Mouse (Mus musculus) ES-CJ7 (cell line): ENCODE data around the gene Pdlim5.
"Not testable (repeated sequence)": the region's sequence is repeated elsewhere in the genome, so short reads cannot be mapped to it uniquely, and the experiment has no call there.

Experiments
- DNase-seq: peaks from one replicate; pipeline ENCODE4 v3.0.0; 2011; ENCODE audit warnings: low read depth, low spot score

Pdlim5 gene

DNA sequence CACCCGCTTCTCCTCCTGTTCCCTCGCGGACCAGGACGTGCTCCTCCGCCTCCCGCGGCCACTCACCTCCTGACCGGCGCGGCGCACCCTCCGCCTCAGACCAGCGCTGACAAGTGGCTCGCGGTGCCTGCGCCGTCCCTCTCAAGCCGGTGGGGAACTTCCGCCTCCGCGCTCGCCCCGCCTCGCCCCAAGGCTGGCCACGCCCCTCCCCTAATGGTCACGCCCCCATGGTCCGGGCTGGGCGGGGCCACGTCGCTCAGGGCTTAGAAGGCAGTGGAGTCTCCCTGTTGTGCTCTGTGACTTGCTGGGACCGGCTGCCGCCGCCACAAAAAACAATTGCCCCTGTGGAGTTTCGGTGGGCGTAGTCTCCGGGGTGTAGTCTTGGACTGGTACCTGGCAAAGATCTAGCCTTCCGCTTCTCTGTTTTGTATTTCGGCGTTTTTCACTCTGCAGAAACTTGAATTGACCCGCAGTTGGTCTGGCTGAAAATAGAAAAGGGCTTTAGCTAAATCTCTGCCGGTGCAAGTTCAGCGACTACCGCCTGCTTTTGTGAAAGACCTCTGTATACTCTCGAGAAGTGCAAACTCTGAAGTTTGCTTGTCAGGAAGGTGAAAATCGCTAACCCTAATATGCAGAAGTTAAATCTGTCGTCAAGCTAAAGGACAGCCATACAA, at the start of gene Pdlim5:
Gene Pdlim5, minus strand, starts transcription at position 177 of the 674 bp plus-strand sequence.
- peak; percentile 96 for DNase-seq

DNA sequence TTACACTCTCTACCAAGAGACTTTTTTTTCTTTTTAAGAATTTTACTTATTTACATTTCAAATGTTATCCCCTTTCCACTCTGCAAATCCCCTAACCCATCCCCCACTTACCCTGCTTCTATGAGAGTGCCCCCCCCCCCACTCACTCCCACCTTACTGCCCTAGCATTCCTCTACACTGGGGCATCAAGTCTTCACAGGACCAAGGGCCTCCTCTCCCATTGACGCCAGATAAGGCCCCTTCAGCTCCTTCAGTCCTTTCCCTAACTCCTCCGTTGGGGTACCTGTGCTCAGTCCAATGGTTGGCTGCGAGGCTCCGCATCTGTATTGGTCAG, 48.2 kb upstream of the Pdlim5 start:
- no peak for DNase-seq

DNA sequence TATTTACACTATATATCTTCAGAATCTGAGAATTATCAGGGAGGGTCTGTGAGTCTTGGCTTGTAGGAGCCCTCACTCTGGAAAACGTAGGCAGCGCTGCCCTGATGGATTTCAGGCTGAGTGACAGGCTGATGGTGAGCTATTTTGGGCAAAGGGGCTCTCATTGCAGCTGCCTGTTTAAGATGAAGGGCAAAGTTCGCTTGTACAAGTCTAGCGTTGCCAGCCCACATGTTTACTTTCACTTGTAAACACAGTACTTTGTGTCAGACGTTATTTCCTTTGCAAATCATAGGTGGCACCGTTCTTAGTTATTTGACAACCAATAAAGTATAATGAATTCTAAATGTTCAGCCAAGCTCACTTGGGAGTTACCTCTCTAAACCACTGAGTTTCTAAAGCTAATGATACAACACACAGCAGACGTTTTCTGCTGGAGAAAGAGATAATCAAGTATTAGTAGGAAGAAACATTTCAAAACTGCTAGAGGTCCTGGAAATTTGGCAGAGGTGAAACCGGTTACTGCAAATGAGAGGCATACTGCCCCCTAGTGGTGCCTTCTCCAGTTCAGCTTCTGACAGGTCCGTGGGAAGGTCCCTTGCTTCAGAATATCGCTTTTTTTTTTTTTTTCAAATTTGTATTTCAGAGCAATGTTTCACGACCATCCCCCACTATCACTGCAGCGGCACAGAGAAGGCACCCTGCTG, 47.7 kb upstream of the Pdlim5 start:
- DNase-seq = peak; percentile 49

DNA sequence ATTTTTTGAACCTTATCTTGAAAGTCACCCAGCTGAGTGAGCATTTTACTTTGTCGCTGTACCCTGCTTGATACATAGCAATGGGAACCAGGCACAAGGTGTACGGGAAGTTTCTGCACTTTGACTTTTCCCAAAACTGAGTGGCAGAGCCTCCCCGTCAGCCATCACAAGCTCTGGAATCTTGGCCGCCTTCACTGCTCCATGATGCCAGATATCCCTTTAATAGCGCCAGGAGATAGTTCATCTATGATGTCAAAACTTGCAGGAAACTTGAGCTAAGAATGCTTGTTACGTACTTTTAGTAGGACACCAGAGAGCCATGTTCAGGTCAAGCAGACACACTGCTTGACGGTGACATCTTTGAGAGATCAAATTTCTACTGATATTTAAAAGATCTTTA, 46.7 kb upstream of the Pdlim5 start:
- no peak for DNase-seq

DNA sequence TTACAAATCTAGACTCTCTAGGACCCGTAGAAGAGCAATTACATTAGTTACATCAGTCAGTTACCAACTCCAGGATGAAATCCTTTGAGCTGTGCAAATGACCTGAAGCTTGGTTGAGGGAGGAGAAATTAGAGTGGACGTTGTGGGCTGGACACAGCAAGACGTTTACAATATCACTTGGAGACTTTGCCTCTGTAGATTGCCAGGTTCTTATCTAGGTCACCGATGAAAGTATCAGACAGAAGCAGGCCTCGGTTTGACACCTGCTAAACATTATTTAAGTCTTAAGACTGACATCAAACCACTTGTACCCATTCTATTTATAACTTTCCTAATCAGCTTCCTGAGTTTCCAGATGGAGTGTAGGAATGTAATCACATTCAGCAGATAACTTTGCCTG, 45.6 kb upstream of the Pdlim5 start:
- DNase-seq = no peak

DNA sequence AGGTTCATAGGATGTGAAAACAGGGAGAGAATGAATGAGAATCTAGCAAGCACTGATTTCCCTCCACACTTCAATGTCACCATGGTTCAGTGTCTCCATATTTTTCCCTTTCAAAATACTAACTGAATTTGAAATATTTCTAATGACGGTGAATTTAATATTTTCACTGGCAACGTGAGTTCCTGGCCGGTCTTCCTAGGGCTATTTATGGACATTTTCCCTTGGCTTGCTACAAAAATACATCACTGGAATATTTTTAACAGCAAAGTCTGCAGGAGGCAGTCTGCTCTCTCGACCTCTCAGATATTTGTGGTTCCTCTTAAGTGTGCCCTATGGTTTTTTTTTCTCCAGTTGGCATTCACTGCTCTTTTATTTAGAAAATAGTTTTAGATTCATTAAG, 44.7 kb upstream of the Pdlim5 start:
- DNase-seq = no peak

DNA sequence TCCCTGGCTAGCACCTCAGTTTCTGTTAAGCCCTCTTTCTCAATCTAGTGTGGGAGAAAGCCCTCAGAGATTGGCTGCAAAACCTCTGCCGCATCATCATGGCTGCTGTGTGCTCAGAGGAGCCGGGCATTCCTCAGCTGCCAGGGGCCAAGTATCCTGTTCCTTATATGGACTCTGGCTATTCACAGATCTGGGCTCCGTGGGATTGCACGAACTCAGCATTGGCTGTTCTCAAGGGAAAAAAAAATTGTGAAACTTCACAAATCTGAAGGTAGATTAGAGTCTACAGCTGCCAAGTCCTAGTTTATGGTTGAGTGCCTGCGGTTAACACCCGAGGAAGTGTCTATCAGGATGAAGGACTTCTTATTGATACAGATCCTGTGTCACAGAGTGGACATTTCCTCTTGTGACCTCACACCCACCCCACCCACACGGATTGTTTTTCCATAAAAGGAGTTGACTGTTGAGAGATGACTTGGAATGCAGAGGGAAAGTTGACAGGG, 44.1 kb upstream of the Pdlim5 start:
- no peak for DNase-seq

DNA sequence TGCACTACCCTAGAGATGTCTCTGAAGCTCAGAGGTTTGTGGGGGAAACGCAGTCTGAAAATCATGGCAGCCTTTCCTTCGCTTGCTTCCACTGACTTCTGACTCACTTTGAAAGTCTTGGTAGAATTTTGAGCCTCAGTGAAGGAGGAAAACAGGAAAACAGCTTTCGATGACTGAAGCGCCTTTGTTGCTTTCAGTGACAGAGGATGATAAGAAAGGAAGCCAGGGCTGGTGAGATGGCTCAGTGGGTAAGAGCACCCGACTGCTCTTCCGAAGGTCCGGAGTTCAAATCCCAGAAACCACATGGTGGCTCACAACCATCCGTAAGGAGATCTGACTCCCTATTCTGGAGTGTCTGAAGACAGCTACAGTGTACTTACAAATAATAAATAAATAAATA, 43.1 kb upstream of the Pdlim5 start:
- DNase-seq = not testable (repeated sequence)

DNA sequence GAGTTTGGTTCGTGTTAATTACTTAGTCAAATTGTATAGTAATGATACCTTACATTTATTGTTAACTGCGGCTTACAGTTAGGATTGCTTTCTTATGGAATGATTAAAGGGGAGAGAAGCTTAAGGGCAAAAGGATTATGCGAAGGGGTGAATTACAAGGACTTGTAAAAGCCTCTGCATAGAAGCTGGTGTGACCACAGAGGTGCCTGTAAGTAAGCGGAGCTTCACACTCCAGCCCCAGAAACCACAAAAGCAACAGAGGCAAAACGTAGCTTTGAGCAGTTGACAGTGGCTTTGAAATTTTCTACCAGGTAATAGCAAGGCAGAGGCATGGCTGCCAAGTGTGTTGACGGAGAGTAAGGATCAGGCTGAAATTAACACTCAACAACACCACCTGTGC, 41.3 kb upstream of the Pdlim5 start:
- DNase-seq = no peak

DNA sequence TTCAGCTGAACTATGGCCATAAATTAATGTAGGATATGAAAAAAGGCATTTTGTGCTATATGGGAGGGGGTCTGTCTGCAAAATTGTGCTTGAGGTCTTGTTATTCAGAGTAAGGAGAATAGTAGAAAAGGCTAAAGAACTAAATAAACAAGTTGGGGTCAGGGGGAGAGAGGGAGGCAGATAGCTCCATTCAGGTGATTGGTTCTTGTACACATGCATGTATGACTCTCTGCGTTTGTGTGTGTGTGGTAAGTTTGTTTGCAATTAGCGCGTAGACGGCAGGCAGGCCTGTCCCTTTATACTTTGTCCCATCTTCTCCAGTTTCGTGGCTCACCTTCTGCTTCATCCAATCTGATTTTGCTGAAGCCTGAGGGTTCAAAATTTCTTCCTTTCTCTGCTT, 40.7 kb upstream of the Pdlim5 start:
- no peak for DNase-seq

DNA sequence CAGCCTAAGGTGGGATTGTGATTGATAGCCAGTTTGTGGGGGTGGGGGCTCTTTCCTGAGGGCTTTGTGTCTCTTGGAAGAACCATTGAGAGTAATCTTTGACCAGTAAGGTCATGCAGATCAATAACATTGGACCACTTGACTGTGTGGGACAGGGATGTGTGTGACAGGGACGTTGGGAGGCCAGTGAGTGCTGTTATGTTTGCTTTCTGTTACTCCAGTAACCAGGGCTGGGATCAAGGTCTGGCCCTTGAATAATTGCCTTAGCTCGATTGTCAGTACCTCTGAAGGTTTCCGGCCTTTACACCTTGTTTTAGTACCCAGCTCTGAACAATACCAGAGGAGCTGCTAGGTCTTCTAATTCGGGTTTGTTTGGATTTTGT, 39.3 kb upstream of the Pdlim5 start:
- no peak for DNase-seq

DNA sequence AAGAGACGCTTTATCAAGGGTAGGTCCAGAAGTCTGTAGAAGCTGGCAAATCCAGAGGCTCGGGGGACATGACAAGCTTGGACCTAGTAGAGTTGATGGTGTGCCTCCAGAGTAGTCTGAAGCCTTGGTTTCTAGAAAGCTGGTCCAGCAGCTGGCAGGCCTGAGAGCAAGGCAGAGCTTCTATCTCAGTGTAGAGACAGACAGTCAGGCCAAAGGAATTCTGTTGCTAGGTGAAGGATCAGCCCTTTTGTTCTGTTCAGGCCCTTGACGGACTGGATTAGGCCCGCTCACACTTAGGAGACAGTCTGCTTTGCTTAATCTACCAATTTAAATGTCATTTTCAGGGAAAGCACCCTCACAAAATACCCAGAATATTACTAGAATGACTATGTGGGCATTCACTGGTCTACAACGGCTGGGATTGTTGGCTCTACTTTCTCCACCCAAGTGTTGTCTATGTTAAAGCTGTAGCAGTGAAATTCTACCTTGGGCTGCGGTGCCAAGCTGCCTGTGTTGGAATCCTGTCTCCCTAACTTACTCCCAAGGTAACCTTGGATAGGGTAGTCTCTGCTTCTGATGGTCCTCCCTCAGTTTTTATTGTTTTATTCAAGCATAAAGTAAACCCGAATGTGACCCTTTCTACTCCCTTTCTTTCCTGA, 38.8 kb upstream of the Pdlim5 start:
- no peak for DNase-seq

DNA sequence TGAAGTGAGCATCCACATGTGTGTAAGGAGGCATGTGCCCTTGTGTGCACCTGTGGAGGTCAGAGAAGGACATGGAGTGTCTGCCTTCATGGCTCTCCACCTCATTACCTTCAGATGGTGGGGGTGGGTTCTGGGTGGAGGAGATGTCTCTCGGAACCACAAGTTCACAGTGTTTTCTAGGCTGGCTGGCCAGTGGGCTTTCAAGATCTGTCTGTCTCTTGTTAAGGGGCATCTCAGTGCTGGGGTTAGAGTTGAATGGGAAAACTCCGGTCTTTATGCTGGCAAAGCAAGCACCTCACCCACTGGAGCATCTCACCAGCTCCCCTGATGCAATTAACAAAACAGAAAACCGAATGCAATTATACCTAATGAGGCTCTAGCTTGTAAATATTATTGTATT, 36.0 kb upstream of the Pdlim5 start:
- DNase-seq = no peak

DNA sequence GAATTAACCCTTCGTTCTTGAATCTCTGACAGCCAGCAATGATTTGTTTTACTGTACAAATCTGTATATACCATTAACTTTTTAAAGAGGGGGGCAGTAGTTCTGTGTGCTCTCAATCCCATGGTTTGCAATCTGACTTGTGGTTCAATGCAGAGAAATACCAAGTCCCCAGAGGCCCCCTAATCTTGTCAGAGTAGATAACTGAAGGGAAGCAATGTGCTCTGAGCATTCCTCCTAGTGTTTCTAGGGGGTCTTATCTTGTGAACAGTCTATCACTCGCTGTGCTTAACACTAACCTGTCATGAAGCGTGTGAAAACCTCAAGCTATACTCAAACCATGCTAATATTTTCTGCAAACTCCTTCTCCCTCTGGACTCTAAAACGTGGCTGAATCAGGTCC, 34.6 kb upstream of the Pdlim5 start:
- no peak for DNase-seq

DNA sequence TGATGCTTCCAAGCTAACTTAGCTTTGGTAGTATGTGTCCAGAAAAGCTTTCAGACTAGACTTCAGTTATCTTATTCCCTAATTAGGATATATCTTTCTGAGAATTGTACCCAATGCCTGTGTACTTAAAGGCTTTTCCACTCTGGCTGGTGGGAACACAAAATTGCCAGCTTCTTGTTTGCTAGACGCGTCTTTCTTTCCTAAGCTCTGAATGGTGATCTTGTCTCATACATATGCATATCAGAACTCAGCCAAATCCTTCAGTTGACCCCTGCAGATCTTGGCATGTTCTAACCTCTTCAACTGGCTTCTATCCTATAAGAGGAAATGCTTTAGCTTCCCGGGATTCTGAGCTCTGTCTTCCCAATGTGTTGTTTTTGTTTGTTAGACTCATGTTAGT, 31.3 kb upstream of the Pdlim5 start:
- DNase-seq = no peak

DNA sequence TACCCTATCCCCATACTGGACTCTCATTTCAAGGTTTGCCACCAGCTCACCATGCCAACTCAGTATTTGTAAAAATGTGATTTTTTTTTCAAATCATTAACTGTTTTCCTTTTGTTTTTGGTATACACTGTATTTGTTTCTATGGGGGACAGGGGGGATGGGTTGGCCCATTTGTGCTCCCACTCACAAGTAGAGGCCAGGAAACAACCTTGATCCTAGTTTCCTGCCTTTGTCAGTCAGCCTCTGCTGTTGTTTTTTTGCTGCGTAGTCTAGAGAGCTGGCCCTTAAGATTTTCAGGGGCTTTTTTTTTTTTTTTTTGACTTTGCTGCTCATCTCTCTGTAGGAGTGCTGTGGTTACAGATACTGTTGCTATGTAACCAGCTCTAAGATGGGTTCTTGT, 28.6 kb upstream of the Pdlim5 start:
- DNase-seq = no peak

DNA sequence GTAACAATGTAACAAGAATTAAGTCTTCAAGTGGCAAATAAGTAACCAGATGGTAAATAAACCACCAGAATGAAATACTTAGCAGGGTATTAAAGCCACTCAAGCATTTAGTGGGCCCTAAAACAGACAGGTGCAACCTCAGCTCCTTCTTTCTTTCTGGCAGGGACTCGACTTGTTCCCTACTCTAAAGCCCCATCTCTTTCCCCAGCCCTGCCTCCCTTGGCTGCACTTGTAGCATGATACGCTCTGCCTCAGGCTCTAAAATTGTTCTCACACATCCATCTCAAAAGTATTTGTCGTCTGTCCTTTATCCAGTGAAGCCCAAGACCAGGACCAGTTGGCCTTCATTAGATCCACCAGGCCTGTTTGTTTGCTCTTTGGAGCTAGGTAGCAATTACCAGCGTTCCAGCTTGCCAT, 28.0 kb upstream of the Pdlim5 start:
- no peak for DNase-seq

DNA sequence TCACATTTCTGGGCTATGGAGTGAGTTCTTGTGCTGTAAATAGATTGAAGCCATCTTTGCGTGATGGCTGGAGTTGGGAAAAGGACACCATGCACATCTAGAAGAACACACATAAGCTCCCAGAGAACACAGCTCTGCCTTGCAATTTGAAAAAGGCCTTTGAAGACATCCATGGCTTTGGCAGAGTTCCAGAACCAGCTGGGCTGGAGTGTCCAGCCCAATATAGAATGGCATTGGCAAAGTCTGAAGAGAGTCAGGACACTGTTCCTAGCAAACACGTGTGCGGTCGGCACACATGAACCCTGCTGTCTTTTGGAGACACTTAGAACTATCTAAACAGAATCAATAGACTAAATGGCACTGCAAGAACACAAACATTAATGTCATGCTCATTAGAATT, 26.7 kb upstream of the Pdlim5 start:
- DNase-seq = no peak

DNA sequence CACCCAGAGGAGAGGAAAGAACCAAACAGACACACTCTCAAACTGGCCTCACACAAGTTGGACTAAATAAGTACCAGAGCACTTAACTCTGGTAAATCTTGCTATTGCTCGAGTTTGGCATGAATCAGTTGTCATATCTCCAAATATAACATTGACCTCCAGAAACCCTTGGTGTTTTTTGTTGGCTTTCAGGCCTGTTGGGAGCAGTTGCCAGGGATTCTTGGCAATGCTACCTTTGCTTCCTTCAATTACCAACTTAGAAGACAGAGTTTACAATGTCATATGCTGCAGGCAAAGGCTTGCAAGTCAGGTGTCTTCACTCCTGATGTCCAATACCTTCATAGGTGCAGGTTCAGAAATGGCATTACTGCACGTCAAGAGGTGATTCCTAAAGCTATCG, 26.0 kb upstream of the Pdlim5 start:
- no peak for DNase-seq

DNA sequence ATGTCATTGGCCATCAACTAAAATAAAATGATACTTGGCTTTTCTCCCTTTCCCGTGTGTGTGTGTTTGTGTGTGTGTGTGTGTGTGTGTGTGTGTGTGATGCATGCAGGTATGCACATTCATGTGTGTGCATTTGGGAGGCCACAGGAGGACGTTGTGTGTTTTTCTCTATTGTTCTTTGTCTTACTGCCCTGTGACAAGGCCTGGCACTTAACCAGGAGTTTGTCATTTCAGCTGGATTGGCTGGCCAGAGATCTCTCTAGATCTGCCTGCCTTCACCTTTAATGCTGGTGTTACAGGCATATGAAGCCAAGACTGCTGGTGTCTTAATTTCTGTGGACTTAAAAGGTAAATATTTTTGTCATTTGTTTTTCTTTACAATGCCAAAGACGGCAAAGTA, 22.5 kb upstream of the Pdlim5 start:
- DNase-seq = no peak

DNA sequence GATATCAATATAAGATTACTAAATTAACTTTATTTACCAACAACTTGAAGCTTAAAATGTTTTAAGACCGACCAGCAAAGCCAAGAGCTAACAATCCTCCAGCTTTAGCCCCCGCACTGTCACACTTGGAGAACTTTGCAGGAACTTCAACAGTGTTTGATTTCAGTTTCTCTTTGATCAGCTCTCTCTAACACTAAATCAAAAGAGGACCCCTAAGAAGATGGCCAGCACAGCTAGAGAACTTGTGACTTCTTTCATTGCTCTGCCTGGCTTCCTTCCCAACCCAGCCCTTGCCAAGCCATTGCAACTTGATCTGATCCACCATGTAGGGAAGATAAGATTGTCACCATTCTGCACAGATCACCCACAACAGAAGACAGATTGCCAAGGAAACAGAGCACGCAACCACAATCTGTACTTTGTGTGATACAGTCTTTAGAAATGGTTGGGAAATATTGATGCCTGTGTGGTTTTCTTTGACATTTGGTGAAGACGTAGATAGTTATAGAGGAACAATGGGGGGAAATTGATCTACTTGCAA, 17.9 kb upstream of the Pdlim5 start:
- no peak for DNase-seq

DNA sequence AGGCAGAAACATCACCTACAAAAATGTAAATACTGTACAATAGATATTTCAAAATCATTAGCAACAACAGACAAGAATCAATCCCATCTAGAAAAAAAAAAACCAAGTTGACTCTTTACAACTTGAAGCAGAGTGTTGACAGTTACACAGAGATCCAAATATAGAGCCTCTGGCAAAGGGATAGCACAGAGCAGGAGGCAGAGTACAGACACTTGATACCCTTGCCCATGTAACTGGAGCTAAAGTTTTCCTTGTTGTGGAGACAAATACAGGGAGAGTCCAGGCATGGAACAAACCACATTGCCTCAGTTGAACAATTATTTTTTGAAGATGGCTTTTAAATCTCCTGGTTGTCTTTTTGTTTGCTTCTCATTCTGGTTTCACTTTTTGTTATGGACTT, 15.4 kb upstream of the Pdlim5 start:
- DNase-seq = no peak
